Mouse (Mus musculus) regulatory T cell (primary cell): ENCODE results near the gene Ap2s1.

Source experiments
- in situ Hi-C: fragments of 300-600 bp; cut with MboI, MseI; formaldehyde crosslinking; loops from one replicate; pipeline ENCODE4 v1.15.1; 2025; ENCODE audit warnings: high pct_unique_total_duplicates

Gene Ap2s1

DNA sequence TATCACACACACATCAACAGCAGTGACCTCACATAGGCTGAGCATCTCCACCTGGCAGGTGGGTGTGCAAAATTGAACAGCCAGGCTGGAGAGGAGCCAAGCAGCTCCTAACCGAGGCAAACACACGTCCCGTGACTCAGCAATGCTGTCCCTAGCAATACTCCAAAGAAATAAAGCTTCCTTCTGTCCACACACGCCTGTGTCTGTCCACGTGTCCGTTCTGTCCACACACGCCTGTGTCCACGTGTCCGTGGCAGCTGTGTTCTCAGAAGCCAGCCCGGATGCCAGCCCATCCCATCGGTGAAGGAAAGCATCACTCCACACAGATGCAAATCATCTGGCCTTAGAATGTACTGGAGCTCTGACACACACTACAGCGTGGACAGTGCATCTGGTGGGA, 13.8 kb downstream of the Ap2s1 start:
- in situ Hi-C loops, result no loop called here

DNA sequence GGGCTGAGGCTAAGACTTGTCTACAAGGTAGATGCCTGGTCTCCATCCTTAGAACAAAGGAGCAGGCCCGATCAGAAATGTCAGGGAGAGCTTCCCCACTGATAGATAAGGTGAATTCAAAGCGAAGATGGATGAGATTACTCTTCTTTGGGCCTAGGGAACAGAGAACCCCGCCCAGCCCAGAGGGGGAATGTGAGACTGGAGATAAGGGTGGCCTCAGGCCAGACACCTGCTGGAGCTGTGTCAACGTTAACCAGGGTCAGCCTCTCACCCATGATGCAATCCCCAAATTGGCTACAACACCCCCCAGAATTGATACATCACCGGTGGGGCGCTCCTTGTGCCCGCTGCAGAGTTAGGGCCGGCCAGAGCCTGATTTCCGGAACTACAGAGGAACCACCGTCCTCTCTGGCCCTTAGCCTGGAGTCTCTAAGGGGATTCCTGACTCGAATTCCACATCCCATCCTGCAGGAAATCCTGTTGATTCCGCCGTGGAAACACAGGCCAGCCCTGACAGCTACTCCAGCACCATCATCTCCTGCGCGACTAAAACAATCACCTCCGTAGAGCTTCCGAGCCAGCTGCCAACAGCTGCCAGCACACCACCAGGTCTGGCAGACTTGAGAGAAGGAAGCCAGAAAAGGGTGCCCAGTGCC, 17.3 kb downstream of the Ap2s1 start:
- in situ Hi-C loops, result no loop called here

DNA sequence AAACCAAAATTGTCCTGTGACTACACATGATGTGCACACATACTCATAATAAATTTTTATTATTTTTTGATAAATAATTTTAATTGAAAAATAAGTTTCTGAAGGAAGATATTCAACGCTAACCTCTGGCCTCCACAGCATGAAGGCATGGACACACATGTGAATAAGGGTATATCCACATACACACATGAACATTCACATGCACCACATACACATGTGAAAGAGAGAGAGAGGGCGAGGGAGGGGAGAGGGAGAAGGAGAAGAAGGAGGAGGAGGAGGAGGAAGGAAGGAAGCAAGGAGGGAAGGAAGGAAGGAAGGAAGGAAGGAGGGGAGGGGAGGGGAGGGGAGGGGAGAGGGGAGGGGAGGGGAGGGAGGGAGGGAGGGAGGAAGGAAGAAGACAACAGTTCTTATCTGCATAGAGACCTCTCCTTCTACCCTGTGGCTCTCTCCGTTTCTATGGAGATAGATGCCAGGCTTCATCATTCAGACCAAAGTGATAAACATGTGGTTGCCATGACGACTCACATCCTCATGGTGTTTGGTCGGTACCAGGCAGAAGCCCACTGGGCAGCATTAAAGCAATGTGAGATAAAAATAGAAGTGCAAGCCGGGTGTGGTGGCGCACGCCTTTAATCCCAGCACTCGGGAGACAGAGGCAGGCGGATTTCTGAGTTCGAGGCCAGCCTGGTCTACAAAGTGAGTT, 20.8 kb downstream of the Ap2s1 start:
- in situ Hi-C loops, result no loop called here

DNA sequence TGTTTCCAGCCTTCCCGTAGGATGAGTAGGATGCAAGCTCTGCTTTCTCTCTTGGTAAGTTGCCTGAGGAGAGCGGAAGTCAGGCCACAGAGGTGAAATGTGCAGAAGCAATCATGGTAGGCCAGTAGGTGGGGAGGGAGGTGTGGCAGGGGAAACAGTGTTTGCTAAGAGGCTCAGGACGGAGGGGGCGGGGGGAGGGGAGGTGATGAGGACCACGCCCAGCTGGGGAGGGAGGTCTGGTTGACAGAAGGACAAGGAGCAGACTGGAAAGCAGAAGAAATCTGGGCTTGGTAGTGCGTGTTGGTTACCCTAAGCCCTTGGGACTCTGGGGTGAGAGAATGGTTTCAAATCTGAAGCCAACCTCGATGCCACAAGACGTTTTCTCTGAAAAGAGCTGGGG, 22.1 kb downstream of the Ap2s1 start:
- in situ Hi-C loops, result no loop called here

DNA sequence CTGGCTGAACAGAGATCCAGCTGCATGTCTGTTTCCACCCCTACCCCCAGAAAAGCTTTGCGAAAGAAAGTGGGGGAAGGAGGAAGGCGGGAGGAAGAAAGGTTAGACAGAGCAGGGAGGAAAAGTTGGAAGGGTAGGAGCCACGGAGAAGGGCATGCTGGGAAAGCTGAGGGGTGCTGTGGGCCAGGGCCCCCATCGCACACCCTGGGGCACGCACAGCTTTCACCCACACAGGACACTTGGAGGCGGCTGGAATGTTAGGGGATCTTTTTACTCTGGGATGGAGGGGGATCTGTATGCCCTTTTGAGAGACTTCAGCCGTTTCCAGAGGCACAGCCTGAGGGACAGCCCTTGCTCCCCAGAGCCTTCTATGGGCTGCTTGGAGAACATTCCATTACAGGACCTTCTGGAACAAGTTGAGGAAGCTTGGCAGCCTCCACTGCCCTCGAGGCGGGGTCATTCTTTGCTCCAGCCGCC, 22.8 kb downstream of the Ap2s1 start:
- in situ Hi-C loops, result no loop called here

DNA sequence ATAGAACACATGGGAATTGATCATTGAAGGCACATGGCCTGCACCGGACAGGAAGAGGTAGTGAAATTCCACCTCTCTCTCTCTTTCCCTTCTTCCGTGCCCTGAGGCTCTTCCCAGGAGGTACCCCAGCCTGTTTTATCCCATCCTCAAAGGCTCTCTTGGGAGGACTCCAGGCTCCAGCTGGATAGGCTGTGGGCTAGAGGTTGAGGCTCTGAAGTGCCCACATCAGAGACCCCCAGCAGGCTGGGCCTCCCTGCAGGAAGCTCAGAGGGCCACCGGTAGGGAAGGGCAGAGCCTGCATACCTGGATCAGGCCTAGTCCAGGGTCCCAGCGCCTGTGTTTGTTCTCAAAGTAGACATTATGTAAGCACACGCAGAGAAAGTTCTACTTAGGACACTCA, 23.4 kb downstream of the Ap2s1 start:
- in situ Hi-C loops, result no loop called here

DNA sequence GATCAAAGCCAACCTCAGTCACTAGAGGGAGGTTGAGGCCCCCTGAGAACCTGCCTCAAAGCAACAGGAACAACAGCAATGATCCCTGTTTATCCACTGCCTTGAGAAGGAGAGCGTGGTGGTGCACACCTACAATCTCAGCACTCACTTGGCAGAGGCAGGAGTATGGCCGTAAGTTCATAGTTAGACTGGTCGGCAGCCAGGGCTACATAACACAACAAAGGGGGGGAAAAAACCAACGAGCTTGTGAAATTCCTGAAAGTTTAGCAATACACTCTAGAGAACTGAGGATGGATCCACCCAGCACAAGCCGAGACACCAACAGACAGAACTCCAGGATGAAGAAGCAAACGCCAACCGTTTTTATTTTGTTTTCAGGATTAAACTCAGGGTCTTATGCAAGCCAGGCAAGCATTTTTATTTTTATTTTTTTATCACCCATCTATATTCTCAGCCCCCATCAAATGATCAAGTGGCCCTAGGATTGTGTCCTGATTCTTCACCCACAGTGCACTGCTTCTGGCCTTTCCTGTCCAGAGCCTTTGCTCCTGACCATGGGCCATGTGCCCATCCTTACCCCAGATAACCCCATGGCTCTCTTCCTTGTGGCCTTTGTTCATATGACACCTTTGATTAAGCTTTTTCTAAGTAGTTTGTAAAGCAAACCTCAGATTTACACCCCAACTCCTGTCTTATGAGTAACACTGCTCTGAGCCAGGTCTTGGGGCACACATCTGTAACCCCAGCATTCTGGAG, 25.4 kb downstream of the Ap2s1 start:
- in situ Hi-C loops, result no loop called here

DNA sequence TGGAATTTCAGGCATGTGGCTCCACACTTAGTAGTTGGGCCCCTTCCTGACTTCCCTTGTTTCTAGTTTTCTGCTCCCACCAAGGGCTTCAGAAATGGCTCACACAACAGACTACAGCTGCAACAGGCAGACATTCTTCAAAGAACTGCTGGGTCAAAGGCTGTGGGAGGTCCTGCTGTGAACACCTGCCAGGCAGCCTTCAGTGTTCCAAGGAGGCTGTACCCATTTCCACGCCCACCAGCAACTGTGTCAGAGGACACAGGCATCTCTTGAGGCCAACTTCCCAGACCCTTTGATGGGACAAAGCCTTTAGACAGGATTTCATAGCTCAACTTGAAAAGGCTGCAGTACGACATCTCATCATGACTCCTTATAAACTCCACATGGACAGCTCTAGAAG, 28.2 kb downstream of the Ap2s1 start:
- in situ Hi-C loops, result no loop called here

DNA sequence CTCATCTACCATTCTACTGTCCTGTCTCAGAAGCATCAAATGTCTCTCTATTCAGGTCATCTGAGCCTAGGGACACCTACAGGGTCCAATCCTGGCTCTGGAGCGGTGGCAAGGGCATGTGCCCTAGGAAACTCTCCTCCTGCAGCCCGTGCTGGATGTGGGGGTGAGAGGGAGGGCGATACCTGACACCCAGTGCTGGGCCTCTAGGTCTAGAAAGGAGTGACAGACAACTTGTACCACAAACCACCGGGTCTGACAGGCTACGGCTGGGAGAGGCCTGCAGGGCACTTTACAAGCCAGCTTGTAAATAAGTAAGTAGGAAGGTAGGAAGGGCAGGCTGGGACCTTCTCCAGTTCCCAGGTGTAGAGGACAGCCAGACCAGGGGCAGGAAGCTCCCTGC, 37.7 kb downstream of the Ap2s1 start:
- in situ Hi-C loops, result no loop called here

DNA sequence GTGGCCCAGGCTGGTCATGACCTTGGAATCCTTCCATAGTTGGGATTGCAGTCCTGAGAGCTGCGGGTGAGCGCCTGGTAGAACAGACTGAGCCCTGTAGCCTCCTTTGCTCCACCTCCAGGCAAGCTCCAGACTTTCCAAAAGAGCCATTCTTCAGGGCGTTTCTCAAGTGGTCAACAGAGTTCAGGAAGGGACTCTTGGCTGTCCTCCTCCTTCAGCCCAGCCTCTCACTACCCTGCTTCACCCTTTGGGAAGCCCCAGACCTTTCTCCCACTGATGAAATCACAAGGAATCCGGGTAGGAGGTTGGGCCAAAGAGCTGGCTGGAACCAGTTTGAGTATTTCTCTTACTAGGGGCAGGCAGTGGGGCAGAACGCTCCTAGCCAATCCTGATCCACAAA, 41.9 kb downstream of the Ap2s1 start:
- in situ Hi-C loops, result no loop called here

DNA sequence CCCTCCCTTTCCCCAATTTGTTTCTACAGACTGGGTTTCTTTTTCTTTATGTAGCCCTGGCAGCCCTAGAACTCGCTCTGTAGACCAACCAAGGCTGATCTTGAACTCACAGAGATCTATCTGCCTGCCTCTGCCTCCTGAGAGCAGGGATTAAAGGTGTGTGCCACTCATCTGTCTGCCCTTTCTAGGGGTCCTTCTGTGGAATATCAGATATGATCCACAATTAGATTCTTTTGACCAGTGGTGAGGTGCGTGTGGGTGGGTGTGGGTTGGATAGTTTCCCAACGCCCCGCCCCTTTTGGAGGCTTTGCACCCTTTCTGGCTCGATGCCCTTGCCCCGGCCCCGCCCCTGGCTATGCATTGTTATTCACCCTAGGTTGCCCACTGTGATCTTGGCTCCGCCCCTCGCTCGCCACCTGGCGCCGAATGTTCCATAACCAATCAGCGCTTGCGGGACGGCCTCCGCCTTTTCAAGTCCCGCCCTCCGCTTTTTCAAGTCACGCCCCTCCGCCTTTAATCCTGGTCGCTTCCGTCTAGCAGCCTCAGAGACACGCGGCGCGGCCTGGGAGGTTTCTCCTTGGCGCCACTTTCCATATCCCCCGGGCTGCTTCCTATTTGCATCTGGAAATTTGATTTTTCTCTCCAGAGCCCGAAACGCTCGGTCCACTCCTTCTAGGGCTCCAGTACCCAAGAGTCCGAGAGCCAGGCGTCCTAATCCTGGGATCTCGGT, 42.8 kb downstream of the Ap2s1 start, which contains the start of gene Slc1a5:
TSS of gene Slc1a5 (plus strand) at position 516 of the 730 bp plus-strand sequence.
- in situ Hi-C loops, result no loop called here

DNA sequence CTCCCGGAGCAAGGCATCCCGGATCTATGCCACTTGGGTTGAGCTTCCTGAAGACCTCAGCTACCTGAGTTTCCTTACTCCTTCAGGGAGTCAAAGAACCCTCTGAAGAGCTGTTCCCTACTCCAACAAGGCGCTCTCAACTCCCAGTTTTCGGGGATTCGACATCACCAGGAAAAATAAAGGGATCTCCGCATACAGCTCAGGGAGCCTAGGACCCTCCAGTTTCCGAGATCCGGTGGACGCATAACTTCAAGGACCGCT, 43.3 kb downstream of the Ap2s1 start:
- in situ Hi-C loops, result no loop called here

DNA sequence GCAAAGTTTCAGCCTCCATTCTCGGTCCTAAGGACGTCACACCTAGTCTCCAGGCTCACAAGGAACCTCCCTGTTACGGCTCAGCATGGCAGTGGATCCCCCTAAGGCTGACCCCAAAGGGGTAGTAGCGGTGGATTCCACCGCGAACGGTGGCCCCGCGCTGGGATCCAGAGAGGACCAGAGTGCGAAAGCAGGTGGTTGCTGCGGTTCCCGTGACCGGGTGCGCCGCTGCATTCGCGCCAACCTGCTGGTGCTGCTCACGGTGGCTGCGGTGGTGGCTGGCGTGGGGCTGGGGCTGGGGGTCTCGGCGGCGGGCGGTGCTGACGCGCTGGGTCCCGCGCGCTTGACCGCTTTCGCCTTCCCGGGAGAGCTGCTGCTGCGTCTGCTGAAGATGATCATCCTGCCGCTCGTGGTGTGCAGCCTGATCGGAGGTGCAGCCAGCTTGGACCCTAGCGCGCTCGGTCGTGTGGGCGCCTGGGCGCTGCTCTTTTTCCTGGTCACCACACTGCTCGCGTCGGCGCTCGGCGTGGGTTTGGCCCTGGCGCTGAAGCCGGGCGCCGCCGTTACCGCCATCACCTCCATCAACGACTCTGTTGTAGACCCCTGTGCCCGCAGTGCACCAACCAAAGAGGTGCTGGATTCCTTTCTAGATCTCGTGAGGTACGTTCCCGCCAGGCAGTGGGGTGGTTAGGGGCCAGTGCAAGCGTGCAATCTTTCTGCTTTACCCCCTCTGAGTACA, 43.8 kb downstream of the Ap2s1 start:
- in situ Hi-C loops, result no loop called here

DNA sequence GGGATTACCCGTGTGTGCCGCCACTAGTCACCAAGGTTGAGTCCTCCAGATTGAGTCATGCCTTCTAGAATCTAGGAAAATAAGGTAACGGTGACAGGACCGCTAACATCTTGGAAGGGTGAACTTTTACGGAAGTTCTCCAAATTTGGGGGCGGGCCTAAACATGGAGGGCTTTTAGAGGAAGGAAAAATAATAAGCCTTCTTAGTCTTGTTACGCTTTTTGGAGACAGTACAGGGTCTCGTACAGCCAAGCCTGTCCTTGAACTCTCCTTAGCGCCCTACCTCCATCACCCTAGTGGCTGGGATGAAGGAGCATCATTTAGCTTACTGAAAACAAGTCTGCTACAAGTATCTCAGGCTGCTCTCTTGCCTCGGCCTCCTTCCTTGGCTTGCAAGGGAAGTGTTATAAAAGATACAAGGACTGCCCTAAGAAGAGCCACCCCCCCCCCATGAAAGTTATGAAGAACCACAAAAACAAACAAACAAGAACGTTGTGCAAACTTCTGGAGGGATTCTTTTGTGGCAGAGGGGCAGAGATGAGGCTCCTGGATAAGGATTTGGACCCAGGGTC, 44.4 kb downstream of the Ap2s1 start:
- in situ Hi-C loops, result no loop called here

DNA sequence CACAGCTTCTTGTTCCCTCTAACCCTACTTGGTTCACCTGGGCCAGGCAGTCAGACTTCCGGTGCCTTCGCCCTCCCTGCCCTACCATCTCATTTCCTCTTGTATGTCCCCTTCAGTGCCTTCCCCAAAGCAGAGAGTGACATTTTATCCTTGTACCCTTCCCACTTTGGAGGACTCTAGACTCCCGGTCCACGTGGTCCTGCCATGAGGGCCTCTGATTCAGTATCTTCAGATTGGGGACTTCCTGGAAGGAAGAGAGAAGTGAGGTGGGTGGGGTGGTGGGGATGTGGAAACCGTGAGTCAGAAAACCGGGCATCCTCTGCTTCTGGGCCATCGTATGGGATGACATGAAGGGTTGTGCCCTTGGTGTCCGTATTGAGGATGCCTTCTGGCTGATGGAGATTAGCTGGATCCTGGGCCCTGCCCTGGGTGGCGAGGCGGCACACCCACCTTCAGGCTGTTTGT, 45.0 kb downstream of the Ap2s1 start:
- in situ Hi-C loops, result no loop called here

DNA sequence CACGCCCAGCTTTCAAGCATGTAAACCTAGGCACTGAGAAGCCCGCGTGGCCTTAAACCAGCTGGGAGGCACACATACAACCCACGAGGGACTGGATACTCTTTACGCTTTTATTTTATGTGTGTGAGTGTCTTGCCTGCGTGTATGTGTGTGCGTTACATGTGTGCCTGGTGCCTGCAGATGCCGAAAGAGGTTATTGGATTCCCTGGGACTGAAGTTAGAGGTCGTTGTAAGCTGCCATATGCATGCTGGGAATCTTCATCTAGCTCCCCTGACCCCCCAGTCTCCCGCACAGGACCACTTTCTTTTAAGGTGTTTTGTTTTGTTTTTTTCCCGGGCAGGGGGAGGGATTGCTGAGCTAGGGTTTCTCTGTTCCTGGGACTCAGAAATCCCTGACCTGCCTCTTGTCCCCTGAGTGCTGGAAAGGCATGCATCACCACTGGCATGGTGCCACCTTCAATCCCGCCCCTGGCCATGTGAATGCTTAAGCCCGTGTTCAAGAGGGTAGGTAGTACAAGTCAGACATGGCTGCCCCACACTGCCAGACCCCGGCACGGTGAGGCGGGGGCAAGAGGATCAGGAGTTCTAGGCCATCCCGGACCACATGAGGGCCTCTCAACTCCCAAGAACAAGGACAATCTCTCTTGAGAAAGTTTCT, 45.7 kb downstream of the Ap2s1 start:
- in situ Hi-C loops, result no loop called here

DNA sequence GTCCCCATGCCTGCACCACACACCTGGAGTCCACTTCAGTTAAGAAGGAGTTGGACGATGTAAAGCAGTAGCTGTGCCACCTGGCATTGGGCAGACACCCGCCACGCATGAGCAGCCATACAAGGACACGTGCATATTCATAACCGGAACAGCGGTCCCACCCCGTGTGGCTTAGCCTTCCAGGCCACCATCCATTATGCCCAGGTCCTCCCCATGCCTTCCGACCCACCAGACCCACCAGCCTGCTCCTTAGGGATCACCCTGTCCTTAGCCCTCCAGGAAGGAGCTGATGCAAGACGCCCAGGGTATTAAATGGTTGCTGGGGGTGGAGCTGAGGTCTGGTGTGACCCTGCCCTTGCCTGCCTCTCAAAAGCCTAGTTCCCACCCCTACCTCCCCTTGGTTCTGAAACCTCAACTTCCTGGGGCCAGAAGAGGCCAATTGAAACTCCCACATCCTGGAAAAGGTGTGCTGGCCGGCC, 46.3 kb downstream of the Ap2s1 start:
- in situ Hi-C loops, result no loop called here

DNA sequence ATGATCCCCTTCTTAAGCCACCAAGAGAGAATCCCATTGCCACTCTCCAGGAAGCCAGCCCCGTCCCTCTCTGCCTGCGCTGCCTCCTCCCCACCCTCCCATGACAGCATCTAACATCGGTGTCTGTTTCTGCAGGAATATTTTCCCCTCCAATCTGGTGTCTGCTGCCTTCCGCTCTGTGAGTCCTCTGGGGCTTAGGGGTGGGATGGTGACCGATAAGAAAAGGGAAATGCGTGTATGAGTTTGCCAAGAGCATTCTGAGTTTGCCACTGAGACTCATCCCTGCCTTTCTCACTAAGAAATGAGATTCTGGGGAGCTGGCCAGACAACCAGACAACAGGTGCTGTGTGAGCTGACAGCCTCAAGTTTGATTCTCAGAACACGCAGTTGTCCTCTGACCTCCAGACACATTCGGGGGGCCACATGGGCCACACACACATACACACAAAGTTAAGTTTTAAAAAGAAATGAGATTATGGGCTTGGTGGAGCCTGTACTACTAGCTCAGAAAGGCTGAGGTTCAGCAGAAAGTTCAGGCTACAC, 47.4 kb downstream of the Ap2s1 start:
- in situ Hi-C loops, result loop anchor here (5.0 kb wide), 1 partner anchor 473 kb away; no protein-coding TSS in a partner anchor

DNA sequence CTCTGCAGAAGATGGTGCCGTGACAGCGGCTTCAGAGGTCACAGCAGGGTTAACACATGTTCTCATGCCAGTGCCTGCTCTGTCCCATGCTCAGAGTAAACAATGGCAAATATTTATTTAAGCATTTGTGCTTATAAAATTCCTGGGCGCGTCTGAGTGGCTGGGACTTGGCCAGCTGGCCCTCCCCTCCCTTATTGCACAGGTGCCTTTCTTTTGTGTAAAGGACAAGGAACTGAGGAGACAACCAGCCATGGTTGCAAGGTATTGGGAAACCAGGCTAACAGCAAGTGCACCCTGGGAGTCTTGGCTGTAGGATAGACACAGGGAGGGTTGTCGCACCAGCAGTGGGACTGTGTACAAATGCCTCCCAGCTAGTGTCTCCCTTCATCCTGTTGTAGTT, 54.1 kb downstream of the Ap2s1 start:
- in situ Hi-C loops, result no loop called here
